Mouse (Mus musculus) left cerebral cortex, adult 8-10 months (tissue): ENCODE results near the gene Slc22a21. TPM values are rescaled to one million over a fixed set of nuclear protein-coding genes. Genes with fewer than 3 reads are reported as not detected.

Experiments used
- DNase-seq, 2 experiments: peaks; one replicate each; pipeline ENCODE4 v3.0.0; 2022; ENCODE audit warnings: low spot score in 2 of 2
- total RNA-seq, 4 experiments: library from RNA; stranded (reverse); gene quantifications; 2 replicates each; pipeline ENCODE4 v1.2.4; 2022

The Slc22a21 gene
- total RNA-seq, 4 experiments from 2014 or later: 1.7 to 3.0 (median 1.7) TPM

DNA sequence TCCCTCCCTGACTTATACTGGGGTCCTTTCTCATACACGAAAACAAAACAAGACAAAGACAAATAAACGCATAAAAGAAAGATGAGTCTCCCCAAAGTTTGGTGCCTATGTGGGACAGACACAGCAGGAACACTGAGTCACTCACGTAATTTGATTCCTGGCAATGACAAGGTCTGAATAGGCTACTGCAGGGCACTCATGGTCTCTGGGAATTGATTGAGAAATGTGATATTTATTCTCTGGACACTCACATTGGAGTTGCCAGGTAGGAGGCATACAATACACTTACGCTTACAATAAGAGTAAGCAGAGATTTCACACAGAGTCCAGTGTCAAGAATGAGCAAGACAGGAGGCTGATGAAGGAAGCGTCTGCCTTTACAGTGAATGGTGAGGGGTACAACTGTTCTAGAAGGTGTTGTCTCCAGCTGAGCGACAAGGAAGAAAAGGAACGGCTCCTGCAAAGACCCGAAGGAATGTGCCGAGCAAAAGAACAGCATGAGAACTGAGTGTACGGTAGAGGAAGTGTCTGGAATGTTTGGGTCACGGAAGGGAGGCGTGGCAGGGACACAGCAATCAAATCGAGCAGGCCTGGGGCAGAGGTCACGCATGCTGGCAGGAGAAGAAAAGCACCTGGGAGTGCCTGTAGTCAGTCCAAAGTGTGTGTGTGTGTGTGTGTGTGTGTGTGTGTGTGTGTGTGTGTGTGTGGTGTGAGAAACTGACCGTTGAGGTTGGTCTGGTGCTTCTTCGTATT lies 76.2 kb downstream of the Slc22a21 start:
- DNase-seq: no peak

DNA sequence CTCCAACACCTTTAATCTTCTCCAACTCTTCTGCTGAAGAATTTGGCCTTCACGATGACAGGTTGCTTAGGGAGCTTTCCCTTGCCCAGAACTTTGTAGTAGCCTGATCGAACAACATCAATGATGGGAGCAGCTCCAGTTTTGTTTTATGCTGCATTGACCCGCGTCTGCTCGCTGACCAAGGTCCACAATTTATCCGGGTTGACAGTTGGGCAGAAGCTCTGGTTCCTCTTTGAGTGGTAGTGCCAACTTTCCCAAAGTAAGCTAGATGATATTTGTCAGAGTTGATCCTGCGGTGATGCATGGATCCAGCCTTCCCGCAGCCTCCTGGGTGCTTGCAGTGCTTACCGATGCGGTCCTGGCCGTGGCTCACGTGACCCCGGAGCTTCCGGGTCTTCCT lies 77.4 kb downstream of the Slc22a21 start:
- no peak for DNase-seq

- DNase-seq: no peak
Measured at GRCm38 (mm10) chr11:53900991-53901390, 79.1 kb downstream of the Slc22a21 start.

DNA sequence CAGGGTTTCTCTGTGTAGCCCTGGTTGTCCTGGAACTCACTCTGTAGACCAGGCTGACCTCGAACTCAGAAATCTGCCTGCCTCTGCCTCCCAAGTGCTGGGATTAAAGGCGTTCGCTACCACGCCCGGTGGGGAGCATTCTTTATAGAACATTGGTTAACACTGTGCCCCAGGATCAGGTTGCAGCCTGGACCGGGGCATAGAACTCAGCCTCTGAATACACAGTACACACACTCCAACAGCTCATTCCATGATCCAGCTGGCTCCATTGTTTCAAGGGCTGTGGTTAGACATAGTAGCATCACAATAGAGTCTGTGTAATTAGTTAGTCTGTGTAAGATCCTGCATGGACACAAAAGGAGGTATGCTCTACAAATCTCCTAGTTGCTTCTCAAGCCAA lies 80.2 kb downstream of the Slc22a21 start:
- no peak for DNase-seq

Other genes starting within 250 kb of the Slc22a21 start
- 10 to 100 TPM in 2 of 4 experiments, 1 to 10 TPM in 2; 6.8 to 10.8 (median 9.4) TPM for gene Irf1, start 210.3 kb downstream of the Slc22a21 start, total RNA-seq
- 1 to 10 TPM in 1 of 4 experiments, under 1 TPM in 2, not detected in 1; 0.42 to 2.4 (median 0.64) TPM for gene Gm17334, start 207.1 kb downstream of the Slc22a21 start, total RNA-seq
- gene Gm12216, start 121.1 kb downstream of the Slc22a21 start, total RNA-seq: 1 to 10 TPM; 1.6 to 6.3 (median 3.3) TPM
- gene Slc22a5, start 88.7 kb downstream of the Slc22a21 start, total RNA-seq: 10 to 100 TPM in 2 of 4 experiments, 1 to 10 TPM in 2; 8.9 to 14.0 (median 9.9) TPM
- 1 to 10 TPM; 5.4 to 8.6 (median 6.9) TPM for gene Slc22a4, start 47.8 kb upstream of the Slc22a21 start, total RNA-seq
- 10 to 100 TPM; 13.9 to 20.5 (median 15.7) TPM for gene Pdlim4, start 88.7 kb upstream of the Slc22a21 start, total RNA-seq
- 10 to 100 TPM; 18.1 to 22.4 (median 20.0) TPM for gene P4ha2, start 119.8 kb upstream of the Slc22a21 start, total RNA-seq